Mouse (Mus musculus) myocyte (in vitro differentiated cells): ENCODE data around the gene Il1rapl1. TPM values are rescaled to one million over a fixed set of nuclear protein-coding genes. Genes with fewer than 3 reads are reported as not detected.

ENCODE experiments used
- H3K27me3 ChIP-seq: one replicate; pipeline ENCODE4 v1.6.1; 2011; ENCODE audit not compliant: control insufficient read depth, insufficient read depth, insufficient read length
- H3K36me3 ChIP-seq: one replicate; pipeline ENCODE4 v1.6.1; 2011; ENCODE audit not compliant: control insufficient read depth, insufficient read depth
- H3K4me2 ChIP-seq: one replicate; pipeline ENCODE4 v1.6.1; 2011; ENCODE audit warnings: low read depth, control low read depth
- H3K4me3 ChIP-seq: one replicate; pipeline ENCODE4 v1.5.1; 2011; ENCODE audit warnings: mild to moderate bottlenecking, control low read depth, moderate library complexity
- H3K79me2 ChIP-seq: one replicate; pipeline ENCODE4 v1.6.1; 2011; ENCODE audit not compliant: control insufficient read depth, insufficient read depth
- H3ac ChIP-seq: one replicate; pipeline ENCODE4 v1.6.1; 2011; ENCODE audit not compliant: control insufficient read depth, insufficient read length
- CEBPB ChIP-seq: IDR thresholded peaks from 2 replicates; pipeline ENCODE4 v1.6.1; 2011; ENCODE audit warnings: mild to moderate bottlenecking, moderate library complexity; ENCODE audit not compliant: poor library complexity, insufficient read depth, severe bottlenecking
- E2F4 ChIP-seq: IDR thresholded peaks from one replicate; pipeline ENCODE4 v1.6.1; 2011; ENCODE audit warnings: mild to moderate bottlenecking, control low read depth, moderate library complexity; ENCODE audit not compliant: insufficient read depth
- MAX ChIP-seq: IDR thresholded peaks from one replicate; pipeline ENCODE4 v1.6.1; 2011; ENCODE audit warnings: low read depth, mild to moderate bottlenecking, control low read depth
- MYOD1 ChIP-seq, 3 experiments: IDR thresholded peaks; one replicate each; pipeline ENCODE4 v1.6.1; 2011; ENCODE audit warnings: control low read depth in 2 of 3, low read depth in 2 of 3, mild to moderate bottlenecking in 2 of 3, moderate library complexity in 1 of 3; ENCODE audit not compliant: insufficient read length in 2 of 3, control insufficient read depth in 1 of 3
- MYOG ChIP-seq, 3 experiments: IDR thresholded peaks; one replicate each; pipeline ENCODE4 v1.6.1; 2011; ENCODE audit warnings: control low read depth in 2 of 3, low read depth in 2 of 3, mild to moderate bottlenecking in 2 of 3; ENCODE audit not compliant: insufficient read length in 2 of 3, control insufficient read depth in 1 of 3, insufficient read depth in 1 of 3
- POLR2A ChIP-seq: IDR thresholded peaks from one replicate; pipeline ENCODE4 v1.6.1; 2011; ENCODE audit warnings: low read depth, mild to moderate bottlenecking, control low read depth, moderate library complexity; ENCODE audit not compliant: insufficient read length
- POLR2AphosphoS2 ChIP-seq: IDR thresholded peaks from one replicate; pipeline ENCODE4 v1.6.1; 2011; ENCODE audit warnings: low read depth, control low read depth; ENCODE audit not compliant: insufficient read length
- REST ChIP-seq: IDR thresholded peaks from one replicate; pipeline ENCODE4 v1.6.1; 2011; ENCODE audit warnings: mild to moderate bottlenecking, control low read depth, moderate library complexity; ENCODE audit not compliant: insufficient read depth, insufficient read length
- SRF ChIP-seq: IDR thresholded peaks from one replicate; pipeline ENCODE4 v1.6.1; 2011; ENCODE audit warnings: low read depth; ENCODE audit not compliant: control insufficient read depth, insufficient read length
- TCF12 ChIP-seq: IDR thresholded peaks from one replicate; pipeline ENCODE4 v1.6.1; 2011; ENCODE audit warnings: mild to moderate bottlenecking, control low read depth; ENCODE audit not compliant: poor library complexity, insufficient read depth, severe bottlenecking
- TCF3 ChIP-seq: IDR thresholded peaks from one replicate; pipeline ENCODE4 v1.6.1; 2011; ENCODE audit warnings: low read depth, control low read depth; ENCODE audit not compliant: insufficient read length
- USF1 ChIP-seq: IDR thresholded peaks from one replicate; pipeline ENCODE4 v1.6.1; 2011; ENCODE audit warnings: low read depth, mild to moderate bottlenecking, control low read depth, moderate library complexity
- polyA plus RNA-seq: library from polyadenylated mRNA; unstranded; fragments of >200 nt; fragmentation: generic; extraction: Trizol; gene quantifications from one replicate; pipeline ENCODE4 v1.2.1, GENCODE M21; 2012; ENCODE audit warnings: missing spikeins

Gene Il1rapl1
- polyA plus RNA-seq, 1 experiment, result not detected

DNA sequence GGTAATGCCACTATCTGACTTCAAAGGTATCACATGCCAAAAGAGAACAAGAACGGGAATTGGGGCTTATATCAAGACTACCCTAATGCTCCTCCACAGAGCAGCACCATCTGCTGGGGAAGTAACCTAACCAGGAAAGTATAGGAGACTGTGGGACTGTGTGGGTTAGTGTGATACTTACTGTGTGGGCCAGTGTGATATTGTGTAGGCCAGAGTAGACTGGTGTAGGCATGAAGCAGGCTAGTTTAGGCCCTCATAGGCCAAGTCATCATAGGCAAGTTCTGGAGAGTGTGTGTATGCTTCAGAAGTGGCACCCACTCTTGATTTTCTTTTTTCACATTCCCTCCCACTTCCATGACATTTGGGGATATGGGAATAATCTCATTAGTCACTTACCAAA lies 76.5 kb downstream of the Il1rapl1 start:
- H3K4me2 ChIP-seq, result no peak overlapping the region
- H3ac ChIP-seq, result no peak overlapping the region
- no peak overlapping the region for H3K4me3 ChIP-seq
- H3K27me3 ChIP-seq, result no peaks in the 10 kb centered on the region
- TF ChIP-seq POLR2A (no peak), SRF (no peak), TCF3 (no peak), POLR2AphosphoS2 (no peak), MAX (no peak), MYOG (IDR thresholded peaks at IDR 0.05; ENCODE audit: control insufficient read depth in 1 of 3, insufficient read depth in 1 of 3, insufficient read length in 2 of 3, low read depth in 2 of 3) (no peak), MYOD1 (IDR thresholded peaks at IDR 0.05; ENCODE audit: control insufficient read depth in 1 of 3, insufficient read length in 2 of 3, low read depth in 2 of 3) (no peak)
- no peaks in the 10 kb centered on the region for H3K36me3 ChIP-seq
- H3K79me2 ChIP-seq, result no peaks in the 10 kb centered on the region

DNA sequence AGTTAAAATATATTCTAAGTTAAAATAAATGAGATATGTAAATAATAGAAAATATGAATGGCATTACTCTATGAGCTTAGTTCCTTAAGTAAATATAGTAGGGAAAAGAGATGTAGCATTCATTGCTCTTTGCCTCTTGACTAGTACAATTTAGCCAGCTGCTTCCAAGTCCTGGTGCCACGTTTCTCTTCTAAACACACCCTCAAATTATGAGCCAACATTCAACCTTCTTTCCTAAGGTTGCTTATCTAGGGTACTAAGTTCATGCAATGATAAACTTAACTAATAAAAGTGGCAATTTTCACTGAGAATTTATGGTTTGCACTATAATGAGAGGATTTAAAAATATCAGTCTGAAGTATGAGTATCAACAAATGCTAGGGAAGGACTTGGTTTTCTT lies 218.3 kb downstream of the Il1rapl1 start:
- Histone ChIP-seq H3K27me3 (no peaks in the 10 kb centered on the region), H3K4me3 (no peak overlapping the region), H3K36me3 (no peaks in the 10 kb centered on the region), H3K79me2 (no peaks in the 10 kb centered on the region), H3K4me2 (no peak overlapping the region), H3ac (no peak overlapping the region)
- TF ChIP-seq TCF3 (no peak), CEBPB (no peak), MYOG (IDR thresholded peaks at IDR 0.05; ENCODE audit: control insufficient read depth in 1 of 3, insufficient read depth in 1 of 3, insufficient read length in 2 of 3, low read depth in 2 of 3) (no peak), MYOD1 (IDR thresholded peaks at IDR 0.05; ENCODE audit: control insufficient read depth in 1 of 3, insufficient read length in 2 of 3, low read depth in 2 of 3) (no peak), E2F4 (no peak)

DNA sequence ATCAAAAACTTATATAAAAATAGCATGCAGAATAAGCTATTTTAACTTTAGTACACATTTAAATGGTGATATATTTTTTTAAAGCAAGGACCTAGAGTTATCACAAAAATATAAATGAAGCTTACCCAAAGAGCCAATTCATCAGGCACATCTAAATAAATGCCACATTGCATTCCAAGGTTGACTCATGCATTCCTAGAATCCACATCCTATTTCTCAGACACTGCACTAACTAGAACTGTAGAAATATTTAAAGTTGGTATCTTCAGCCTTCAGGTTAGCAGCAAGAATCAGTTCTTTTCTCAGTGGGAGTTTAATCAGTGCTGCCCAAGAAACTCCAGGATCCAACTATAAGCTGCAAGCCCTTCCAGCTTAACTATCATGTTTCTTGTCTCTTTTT lies 223.5 kb downstream of the Il1rapl1 start:
- Histone ChIP-seq H3K79me2 (no peaks in the 10 kb centered on the region), H3K36me3 (no peaks in the 10 kb centered on the region), H3ac (no peak overlapping the region), H3K4me3 (no peak overlapping the region), H3K27me3 (no peaks in the 10 kb centered on the region), H3K4me2 (no peak overlapping the region)
- TF ChIP-seq CEBPB, result no peak
- no peak for TF ChIP-seq REST
- no peak for TF ChIP-seq POLR2AphosphoS2
- TF ChIP-seq TCF3, result no peak
- TF ChIP-seq E2F4, result no peak
- TF ChIP-seq USF1, result no peak
- TF ChIP-seq SRF, result no peak
- no peak for TF ChIP-seq MAX
- no peak for TF ChIP-seq POLR2A
- TF ChIP-seq MYOD1 (IDR thresholded peaks at IDR 0.05; ENCODE audit: control insufficient read depth in 1 of 3, insufficient read length in 2 of 3, low read depth in 2 of 3), result no peak
- no peak for TF ChIP-seq MYOG (IDR thresholded peaks at IDR 0.05; ENCODE audit: control insufficient read depth in 1 of 3, insufficient read depth in 1 of 3, insufficient read length in 2 of 3, low read depth in 2 of 3)
- TF ChIP-seq TCF12, result no peak

DNA sequence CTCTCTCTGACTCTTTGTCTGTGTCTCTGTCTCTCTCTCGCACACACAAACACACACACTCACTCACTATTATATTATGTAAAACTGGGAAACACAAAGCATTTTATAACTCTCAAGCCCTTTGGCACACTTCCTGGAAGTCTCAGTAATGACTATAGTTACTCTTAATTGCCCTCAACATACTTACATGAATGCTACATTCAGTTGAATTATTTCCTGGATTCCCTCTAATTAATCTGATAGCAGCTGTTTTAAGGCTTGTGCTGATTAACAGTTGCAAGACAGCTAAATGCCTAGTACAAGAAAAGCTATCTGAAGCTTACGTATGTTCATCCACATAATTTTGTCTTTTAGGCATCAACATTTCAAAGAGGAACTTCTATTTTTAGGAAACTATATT lies 261.3 kb downstream of the Il1rapl1 start:
- Histone ChIP-seq H3K4me2 (no peak overlapping the region), H3K27me3 (no peaks in the 10 kb centered on the region)

DNA sequence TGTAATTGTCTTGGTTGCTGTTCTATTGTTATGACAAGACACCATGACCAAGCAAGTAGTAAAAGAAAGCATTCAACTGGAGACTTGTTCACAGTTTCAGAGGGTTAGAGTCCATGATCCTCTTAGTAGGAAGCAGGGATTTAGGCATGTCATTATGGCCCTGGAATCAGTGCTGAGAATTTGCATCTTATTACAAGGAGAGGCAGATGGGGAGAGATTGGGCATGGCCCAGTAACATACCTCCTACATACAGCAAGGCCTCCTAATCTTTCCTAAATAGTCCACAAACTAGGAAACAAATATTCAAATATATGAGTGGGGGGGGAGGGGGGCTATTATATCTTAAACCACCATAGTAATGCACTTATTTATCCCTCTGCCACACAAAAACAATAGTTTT lies 301.6 kb downstream of the Il1rapl1 start:
- no peak for TF ChIP-seq TCF3
- TF ChIP-seq POLR2AphosphoS2, result no peak
- TF ChIP-seq MYOD1 (IDR thresholded peaks at IDR 0.05; ENCODE audit: control insufficient read depth in 1 of 3, insufficient read length in 2 of 3, low read depth in 2 of 3), result no peak
- TF ChIP-seq REST, result no peak

More for the DNA sequence above, 261.3 kb downstream of the Il1rapl1 start:
- no peak overlapping the region for H3K4me3 ChIP-seq
- H3ac ChIP-seq, result no peak overlapping the region
- H3K79me2 ChIP-seq, result no peaks in the 10 kb centered on the region
- no peaks in the 10 kb centered on the region for H3K36me3 ChIP-seq
- no peak for TF ChIP-seq TCF12
- TF ChIP-seq POLR2A, result no peak
- TF ChIP-seq REST, result no peak
- TF ChIP-seq TCF3, result no peak
- TF ChIP-seq MYOG (IDR thresholded peaks at IDR 0.05; ENCODE audit: control insufficient read depth in 1 of 3, insufficient read depth in 1 of 3, insufficient read length in 2 of 3, low read depth in 2 of 3), result no peak
- no peak for TF ChIP-seq USF1
- no peak for TF ChIP-seq CEBPB
- TF ChIP-seq MAX, result no peak
- no peak for TF ChIP-seq E2F4
- TF ChIP-seq POLR2AphosphoS2, result no peak
- no peak for TF ChIP-seq SRF
- no peak for TF ChIP-seq MYOD1 (IDR thresholded peaks at IDR 0.05; ENCODE audit: control insufficient read depth in 1 of 3, insufficient read length in 2 of 3, low read depth in 2 of 3)

More for the DNA sequence above, 301.6 kb downstream of the Il1rapl1 start:
- Histone ChIP-seq H3K27me3 (no peaks in the 10 kb centered on the region), H3K36me3 (no peaks in the 10 kb centered on the region), H3K4me3 (no peak overlapping the region), H3K4me2 (no peak overlapping the region), H3ac (no peak overlapping the region), H3K79me2 (no peaks in the 10 kb centered on the region)
